Mouse (Mus musculus) gastrocnemius, postnatal 14 days (tissue): ENCODE results near the gene E4f1. TPM values are rescaled to one million over a fixed set of nuclear protein-coding genes. Genes with fewer than 3 reads are reported as not detected.
A peak's percentile ranks its signal among the peaks of the same experiment; 100 is the strongest.
"Not testable (repeated sequence)": the region's sequence is repeated elsewhere in the genome, so short reads cannot be mapped to it uniquely, and the experiment has no call there.

ENCODE experiments used
- DNase-seq: peaks from one replicate; pipeline ENCODE4 v3.0.0; 2021; ENCODE audit warnings: mixed read lengths
- intact Hi-C: fragments of 180-260 bp; cut with DNase I; formaldehyde crosslinking; loops from one replicate; pipeline ENCODE4 v1.15.1; 2025; ENCODE audit warnings: low total_unique reads
- total RNA-seq, 2 experiments: library from RNA; stranded (reverse); gene quantifications; 2 replicates each; pipeline ENCODE4 v1.2.3; 2021

The E4f1 gene
- total RNA-seq, 2 experiments from 2014 or later = 8.5 to 10.2 TPM

DNA sequence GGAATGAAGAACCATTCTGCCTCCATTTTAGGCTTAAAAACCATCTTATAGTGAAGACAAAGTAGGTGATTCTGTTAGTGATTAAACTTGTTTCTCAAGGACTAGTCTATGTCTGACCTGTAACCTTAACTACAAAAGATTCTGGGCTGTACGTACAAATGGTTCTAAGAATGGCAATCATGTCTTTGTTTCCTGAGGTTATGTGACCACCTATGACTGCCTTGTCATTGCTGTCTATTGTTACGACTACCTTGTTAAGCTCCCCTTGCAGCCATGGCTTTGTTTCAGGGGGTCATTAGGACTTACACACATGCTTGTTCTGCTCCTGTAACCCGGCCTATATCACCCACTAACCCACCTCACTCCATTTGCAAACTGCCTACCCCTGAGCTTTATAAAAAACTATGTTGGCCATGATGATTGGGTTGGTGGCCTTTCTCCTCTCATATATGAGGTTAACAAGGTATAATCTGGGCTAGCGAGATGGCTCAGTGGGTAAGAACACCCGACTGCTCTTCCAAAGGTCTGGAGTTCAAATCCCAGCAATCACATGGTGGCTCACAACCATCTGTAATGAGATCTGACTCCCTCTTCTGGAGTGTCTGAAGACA, 1.4 kb downstream of the E4f1 start:
- DNase-seq = no peak
- intact Hi-C loops = no loop called here

- no peak for DNase-seq
- intact Hi-C loops = no loop called here
Observed at GRCm38 (mm10) chr17:24463374-24464133, 6.6 kb downstream of the E4f1 start.

DNA sequence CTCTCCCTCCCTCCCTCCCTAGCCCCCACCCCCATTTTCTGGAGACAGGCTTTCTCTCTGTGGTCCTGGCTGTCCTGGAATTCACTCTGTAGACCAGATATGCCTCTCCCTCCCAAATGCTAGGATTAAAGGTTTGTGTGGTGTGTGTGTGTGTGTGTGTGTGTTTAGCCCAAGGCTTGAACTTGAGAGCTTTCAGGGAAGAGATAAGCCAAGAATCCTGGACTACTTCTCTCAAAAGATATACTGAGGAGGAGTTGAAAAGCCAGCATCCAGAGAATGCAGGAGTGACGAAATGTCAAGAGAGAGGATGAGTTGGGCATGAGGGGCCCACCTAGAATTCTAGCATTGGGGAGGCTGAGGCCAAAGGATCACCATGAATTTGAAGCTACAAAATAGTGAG, 7.2 kb downstream of the E4f1 start:
- DNase-seq = no peak

DNA sequence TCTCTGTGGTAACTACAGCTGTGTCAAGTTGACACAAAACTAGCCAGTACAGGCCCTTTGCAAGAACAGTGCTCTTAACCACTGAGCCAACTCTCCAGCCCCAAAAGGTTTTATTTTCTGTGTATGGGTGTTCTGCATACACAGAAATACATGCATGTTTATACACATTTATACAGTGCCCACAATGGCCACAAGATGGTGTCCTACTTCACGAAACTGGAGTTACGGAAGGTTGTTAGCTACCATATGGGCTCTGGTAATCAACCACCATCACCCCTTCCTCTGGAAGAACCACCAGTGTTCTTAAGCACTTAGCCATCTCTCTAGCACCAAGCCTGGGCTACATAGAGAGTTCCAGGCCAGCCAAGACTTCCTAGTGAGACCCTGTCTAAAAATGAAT, 8.5 kb downstream of the E4f1 start:
- intact Hi-C loops = no loop called here

More for the DNA sequence above, 7.2 kb downstream of the E4f1 start:
- intact Hi-C loops = no loop called here

DNA sequence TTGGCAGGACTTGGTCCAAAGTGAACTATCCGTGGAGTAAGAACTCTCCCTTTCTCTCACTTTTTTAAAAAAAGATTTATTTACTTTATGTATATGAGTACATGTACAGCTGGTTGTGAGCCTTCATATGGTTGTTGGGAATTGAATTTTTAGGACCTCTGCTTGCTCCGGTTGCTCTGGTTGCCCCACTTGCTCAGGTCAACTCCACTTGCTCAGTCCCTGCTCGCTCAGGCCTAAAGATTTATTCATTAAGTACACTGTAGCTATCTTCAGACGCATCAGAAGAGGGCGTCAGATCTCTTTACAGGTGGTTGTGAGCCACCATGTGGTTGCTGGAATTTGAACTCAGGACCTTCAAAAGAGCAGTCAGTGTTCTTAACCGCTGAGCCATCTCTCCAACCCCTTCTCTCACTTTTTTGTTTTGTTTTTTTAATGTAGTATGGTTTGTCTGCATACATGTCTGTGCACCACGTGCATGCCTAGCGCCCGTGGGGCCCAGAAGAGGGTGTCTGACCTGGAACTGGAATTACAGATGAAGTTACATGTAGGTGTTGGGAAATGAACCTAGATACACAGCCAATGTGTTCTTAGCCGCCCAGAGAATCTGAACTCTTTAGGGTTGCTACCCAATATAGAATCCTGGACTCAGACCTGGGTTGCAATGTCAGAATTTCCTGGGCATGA, 14.4 kb downstream of the E4f1 start:
- DNase-seq, intact Hi-C loops: not testable (repeated sequence)

More for the DNA sequence above, 8.5 kb downstream of the E4f1 start:
- no peak for DNase-seq

DNA sequence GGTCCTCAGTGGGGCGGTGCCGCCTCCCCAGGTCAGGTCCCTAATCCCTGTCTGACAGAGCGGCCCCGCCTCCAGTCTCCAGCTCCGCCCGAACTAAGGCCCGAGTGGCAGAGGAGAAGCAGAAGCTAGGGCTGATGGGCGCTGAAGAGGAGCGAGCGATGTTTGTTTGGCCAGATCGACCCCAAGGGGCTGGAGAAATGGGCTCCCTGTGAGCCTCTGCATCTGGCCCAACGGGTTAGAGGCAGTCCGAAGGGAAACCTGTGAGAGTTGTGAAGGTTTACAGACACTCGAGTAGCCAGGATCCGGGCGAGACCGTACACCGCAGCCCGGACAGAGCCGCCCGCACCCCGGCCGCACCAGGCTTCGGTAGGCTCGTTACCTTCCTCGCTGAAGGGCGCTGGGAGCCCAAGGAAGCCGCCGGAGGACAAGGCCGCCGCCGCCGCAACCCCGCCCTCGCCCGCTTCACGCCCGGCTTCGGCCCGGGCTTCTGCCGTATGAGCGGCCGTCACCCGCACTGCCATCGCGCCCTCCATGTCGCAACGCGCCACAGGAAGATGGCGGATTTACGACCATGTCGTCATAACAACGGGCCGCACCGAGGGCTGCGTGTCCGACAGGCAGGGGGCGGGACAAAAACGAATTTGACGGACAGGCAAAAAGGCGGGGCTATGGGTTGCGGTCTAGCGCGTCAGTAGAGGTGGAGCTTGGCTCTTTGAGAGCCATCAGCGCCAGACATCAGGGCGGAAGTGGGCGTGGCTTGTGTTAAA, 15.2 kb downstream of the E4f1 start:
- peak; percentile 99 for DNase-seq
- intact Hi-C loops = no loop called here

GRCm38 (mm10) chr17:24454218-24454755, 15.8 kb downstream of the E4f1 start:
- no peak for DNase-seq
- intact Hi-C loops = no loop called here

DNA sequence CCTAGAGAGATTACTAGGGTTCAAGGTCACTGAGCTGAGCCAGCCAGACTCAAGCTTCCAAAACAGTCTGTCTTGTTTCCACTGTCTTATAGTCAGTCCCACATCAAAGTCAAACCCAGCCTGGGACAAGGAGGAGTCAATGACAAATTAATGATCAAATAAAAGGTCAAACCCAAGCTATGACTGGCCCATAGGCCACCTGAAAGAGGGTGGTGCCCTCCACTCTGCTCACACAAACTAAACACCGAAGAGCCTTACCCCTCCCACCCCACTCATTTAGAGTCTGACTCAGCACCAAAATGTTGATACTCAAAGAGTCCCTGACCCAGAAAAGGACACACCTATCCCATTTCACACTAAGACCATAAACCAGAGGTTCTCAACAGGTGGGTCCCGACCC, 16.7 kb downstream of the E4f1 start:
- intact Hi-C loops = no loop called here
- DNase-seq = no peak

DNA sequence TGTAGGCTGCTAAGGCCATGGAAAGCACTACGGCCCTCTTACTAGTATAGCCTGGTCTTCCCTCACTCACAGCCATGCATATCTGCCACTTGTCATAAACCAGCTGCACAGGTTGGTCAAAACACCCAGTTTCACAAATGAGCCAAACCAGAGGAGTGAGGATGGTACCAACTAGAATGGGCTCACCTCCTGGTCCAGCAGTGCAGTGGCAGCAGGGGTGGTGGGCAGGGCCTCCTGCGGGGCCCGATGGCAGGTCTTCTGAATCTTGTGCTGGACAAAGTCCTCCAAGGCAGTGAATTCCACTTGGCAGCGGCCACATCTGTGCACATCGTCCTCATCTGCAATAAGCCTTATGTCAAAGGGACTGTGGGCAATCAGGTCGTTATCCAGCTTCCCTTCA, 18.9 kb downstream of the E4f1 start:
- DNase-seq = no peak
- intact Hi-C loops = no loop called here

GRCm38 (mm10) chr17:24449507-24449906, 20.6 kb downstream of the E4f1 start:
- no peak for DNase-seq
- intact Hi-C loops = no loop called here

DNA sequence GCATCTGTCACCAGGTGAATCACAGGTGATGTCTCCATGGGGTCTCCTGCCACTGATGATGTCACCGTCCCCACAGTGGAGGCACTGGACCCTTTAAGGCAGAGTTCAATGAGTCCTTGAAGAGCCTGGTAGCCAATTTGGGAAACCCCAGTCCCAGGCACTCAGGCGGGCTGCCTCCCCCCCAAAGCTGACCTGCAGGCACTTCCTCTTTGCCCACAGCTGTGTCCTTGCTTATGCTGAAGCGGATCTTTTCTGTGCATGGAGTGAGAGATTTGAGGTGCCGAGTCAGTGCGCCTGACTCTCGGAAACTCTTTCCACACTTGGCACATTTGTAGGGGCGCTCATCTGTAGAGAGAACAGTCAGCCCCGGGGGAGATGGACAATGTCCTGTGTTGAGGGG, 23.5 kb downstream of the E4f1 start:
- intact Hi-C loops = no loop called here
- no peak for DNase-seq

GRCm38 (mm10) chr17:24443409-24443808, 26.7 kb downstream of the E4f1 start:
- intact Hi-C loops = no loop called here
- DNase-seq = no peak

- DNase-seq = no peak
- intact Hi-C loops = no loop called here
Observed at GRCm38 (mm10) chr17:24442632-24443155, 27.4 kb downstream of the E4f1 start, which contains the start of gene Dnase1l2. Dnase1l2 (minus strand) TSS chr17:24443105.

GRCm38 (mm10) chr17:24442107-24442506, 28.0 kb downstream of the E4f1 start:
- intact Hi-C loops = no loop called here
- no peak for DNase-seq

- intact Hi-C loops = no loop called here
- no peak for DNase-seq
Observed at GRCm38 (mm10) chr17:24441148-24441547, 29.0 kb downstream of the E4f1 start.

- intact Hi-C loops = no loop called here
- DNase-seq = no peak
Observed at GRCm38 (mm10) chr17:24440377-24440776, 29.7 kb downstream of the E4f1 start.

GRCm38 (mm10) chr17:24437016-24437415, 33.1 kb downstream of the E4f1 start:
- intact Hi-C loops = no loop called here
- DNase-seq = no peak

DNA sequence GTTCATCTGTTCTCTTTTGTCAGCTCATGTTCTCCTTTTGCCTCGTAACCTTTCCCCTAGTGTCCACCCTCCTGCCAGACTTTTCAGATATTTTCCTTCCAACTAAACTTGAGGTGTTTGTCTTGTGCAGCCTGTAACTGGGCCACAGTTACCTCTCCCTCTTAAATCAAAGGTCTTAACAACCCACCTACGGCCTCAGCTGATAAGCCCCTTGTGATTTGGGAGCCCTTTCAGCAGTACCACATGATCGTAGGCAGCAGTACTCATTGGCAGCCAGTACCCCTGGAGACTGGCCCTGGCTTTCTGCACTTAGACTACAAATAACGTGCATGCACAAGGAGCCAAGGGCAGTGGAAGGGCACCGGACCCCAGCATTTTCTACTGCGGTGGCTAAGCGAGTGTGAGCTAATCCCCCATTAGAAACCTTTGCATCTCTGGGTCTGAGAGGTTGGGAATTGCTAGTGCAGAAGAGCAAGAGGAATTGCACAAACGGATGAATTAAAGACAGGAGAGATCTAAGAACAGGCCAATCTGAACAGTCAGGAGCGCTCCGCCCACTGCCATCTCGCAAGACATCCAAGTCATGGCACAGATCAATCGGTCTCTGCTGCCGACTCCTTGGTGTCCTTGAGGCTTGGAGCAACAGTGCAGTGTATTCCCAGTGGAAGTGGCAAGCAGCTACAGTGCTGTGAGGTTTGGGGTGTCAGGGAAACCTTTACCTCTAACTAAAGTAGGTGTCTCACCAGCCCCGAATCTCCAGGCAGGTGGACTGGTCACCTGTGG, 40.7 kb downstream of the E4f1 start:
- intact Hi-C loops = no loop called here
- no peak for DNase-seq

- no peak for DNase-seq
- intact Hi-C loops = no loop called here
Observed at GRCm38 (mm10) chr17:24427170-24427557, 42.9 kb downstream of the E4f1 start.
